ENCODE assay signal across 8 mouse cellular contexts in the genomic region with DNA sequence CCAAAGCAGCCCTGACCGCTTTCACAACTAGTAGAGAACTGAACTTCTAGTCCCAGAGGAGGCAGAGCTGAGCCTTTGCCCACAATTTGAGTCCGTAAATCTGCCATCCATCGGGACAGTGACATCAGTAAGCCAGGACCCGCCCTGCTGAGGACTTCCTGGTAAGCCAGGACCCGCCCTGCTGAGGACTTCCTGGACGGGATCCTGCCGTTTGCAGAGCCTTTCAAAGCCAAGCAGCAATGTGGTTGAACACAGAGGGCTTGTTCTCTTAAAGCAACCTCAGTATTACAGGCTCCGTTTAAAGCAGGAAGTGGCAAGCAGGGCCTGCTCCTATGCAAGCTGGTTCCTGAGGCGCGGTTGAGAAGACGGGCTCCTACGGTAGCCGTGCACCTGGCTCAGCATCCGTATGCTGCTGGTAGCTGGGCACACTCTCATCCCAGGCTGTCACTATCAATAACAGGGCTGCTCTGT. TPM values are rescaled to one million over a fixed set of nuclear protein-coding genes. Genes with fewer than 3 reads are reported as not detected.
A peak's percentile ranks its signal among the peaks of the same experiment; 100 is the strongest.
DNase-seq lines count a peak whose midpoint lies in the region; ATAC-seq and TF ChIP-seq lines count a peak whose summit lies in the region.

No protein-coding gene starts in this region.

- H3K27ac ChIP-seq in embryonic facial prominence, embryonic 10.5 days (replicated peaks): peak overlapping the region; percentile 60
- peak overlapping the region; percentile 96 for H3K27ac ChIP-seq in lung, postnatal 0 days (ENCODE audit: low read length)

- H3K4me2 ChIP-seq in lung, postnatal 0 days (replicated peaks; ENCODE audit: low read depth, low read length): peak overlapping the region; percentile 72

- ATAC-seq in lung, postnatal 0 days: peak; percentile 92

- no peaks in the 10 kb centered on the region for H3K27me3 ChIP-seq in embryonic facial prominence, embryonic 10.5 days (replicated peaks; ENCODE audit: low read depth, poor library complexity, severe bottlenecking)
- no peaks in the 10 kb centered on the region for H3K27me3 ChIP-seq in lung, postnatal 0 days (replicated peaks; ENCODE audit: insufficient read depth, low read length)

- peak; percentile 91 for DNase-seq in CD4-positive, CD25-positive, alpha-beta regulatory T cell, adult 2 months (ENCODE audit: low read depth, low spot score)
- peak; percentile 77 for DNase-seq in adrenal gland, adult 2 months
- DNase-seq in embryonic facial prominence, embryonic 10.5 days (ENCODE audit: low spot score): peak; percentile 36
- DNase-seq in heart, adult 9 months (ENCODE audit: low spot score in 2 of 2): peak; percentile 88 to 91
- peak; percentile 77 to 84 for DNase-seq in kidney, adult 8-10 months
- DNase-seq in lung, postnatal 0 days (ENCODE audit: low spot score): peak; percentile 93
- peak; percentile 51 for DNase-seq in ovary, adult 18-20 months (ENCODE audit: low spot score)
- DNase-seq in yolk sac, embryonic 10.5 days (ENCODE audit: low spot score): peak; percentile 42

- no peaks in the 10 kb centered on the region for H3K9me3 ChIP-seq in embryonic facial prominence, embryonic 10.5 days
- no peaks in the 10 kb centered on the region for H3K9me3 ChIP-seq in lung, postnatal 0 days (ENCODE audit: low read length)

- 30% methylated on average over 14 of the region's 14 CpGs for WGBS in embryonic facial prominence, embryonic 10.5 days
- WGBS in lung, postnatal 0 days: 17% methylated on average over 14 of the region's 14 CpGs

- peak; percentile 79 for TF ChIP-seq EP300 in lung, postnatal 0 days (IDR thresholded peaks at IDR 0.05)

- peak overlapping the region; percentile 37 for H3K9ac ChIP-seq in lung, postnatal 0 days (replicated peaks; ENCODE audit: low read depth)

- H3K4me1 ChIP-seq in embryonic facial prominence, embryonic 10.5 days: peaks cover 31% of the 10 kb centered on the region
- peaks cover 8% of the 10 kb centered on the region for H3K4me1 ChIP-seq in lung, postnatal 0 days (ENCODE audit: insufficient read depth, low read depth, low read length)

- TF ChIP-seq CTCF in lung, postnatal 0 days (IDR thresholded peaks at IDR 0.05): peak; percentile 33; the same call in 1 of the 2 replicates

- no peaks in the 10 kb centered on the region; the same call in 1 of the 2 replicates for H3K36me3 ChIP-seq in embryonic facial prominence, embryonic 10.5 days (replicated peaks)
- H3K36me3 ChIP-seq in lung, postnatal 0 days (ENCODE audit: insufficient read depth, low read length): no peaks in the 10 kb centered on the region

- peak overlapping the region; percentile 48 for H3K4me3 ChIP-seq in embryonic facial prominence, embryonic 10.5 days
- H3K4me3 ChIP-seq in lung, postnatal 0 days (ENCODE audit: low read depth, low read length): peak overlapping the region; percentile 32

RNA-seq across cellular contexts. Expression of gene Yy1, which starts 27.0 kb away (rescaled TPM):
- 100 to 1,000 TPM in 1 of 2 experiments, 10 to 100 TPM in 1; 56.2 to 102 TPM for total RNA-seq in adrenal gland, adult 2 months (2021)
- 22.5 and 27.8 TPM in 2 replicates for polyA plus RNA-seq in adrenal gland, adult 2 months (2012; rRNA removed)
- polyA plus RNA-seq in embryonic facial prominence, embryonic 10.5 days (2016; fragmentation: Nextera tagmentation; extraction: Ambion mirVana): 14.0 and 15.0 TPM in 2 replicates
- polyA plus RNA-seq in lung, postnatal 0 days (2015; fragmentation: Nextera tagmentation; extraction: Ambion mirVana): 13.7 and 16.2 TPM in 2 replicates

Comparison
In these comparisons a context has a peak if more than half of its experiments do, and no peak if none do; other contexts are left out.
1. Peak in every context shown above with its lines: DNase-seq, ATAC-seq, H3K4me3 ChIP-seq and H3K27ac ChIP-seq.
2. DNase-seq: peak in every context shown above with its lines; median percentile 93 in lung, postnatal 0 days; 91 in CD4-positive, CD25-positive, alpha-beta regulatory T cell, adult 2 months; 90 in heart, adult 9 months; 80 in kidney, adult 8-10 months; 77 in adrenal gland, adult 2 months; 51 in ovary, adult 18-20 months; 42 in yolk sac, embryonic 10.5 days; 36 in embryonic facial prominence, embryonic 10.5 days.